Mouse (Mus musculus) small intestine, adult 2 months (tissue): Measurements from ENCODE around the gene Cnpy3.

Experiments used
- CTCF ChIP-seq: fragments of 200-500 bp; IDR thresholded peaks from 2 replicates; pipeline ENCODE4 v1.5.1; 2012; ENCODE audit warnings: low read depth, mild to moderate bottlenecking, control low read depth, inconsistent platforms, low read length, moderate library complexity, mixed read lengths; ENCODE audit not compliant: insufficient replicate concordance, insufficient read length; ENCODE audit errors: extremely low read depth
- POLR2A ChIP-seq: fragments of 200-500 bp; IDR thresholded peaks from 2 replicates; pipeline ENCODE4 v1.6.1; 2012; ENCODE audit warnings: low read depth, mild to moderate bottlenecking, control low read depth, inconsistent platforms, low read length, moderate library complexity

GRCm38 (mm10) chr17:46758753-46759152, 6.7 kb upstream of the Cnpy3 start:
- no peak for TF ChIP-seq CTCF
- no peak for TF ChIP-seq POLR2A
